Mouse (Mus musculus): Measurements from ENCODE around the gene Svep1. TPM values are rescaled to one million over a fixed set of nuclear protein-coding genes. Genes with fewer than 3 reads are reported as not detected.

Svep1 gene
- 2.4 and 2.6 TPM in 2 replicates for polyA plus RNA-seq (2015; fragmentation: Nextera tagmentation; extraction: Ambion mirVana)

GRCm38 (mm10) chr4:58206115-58206945, at the start of gene Svep1:
TSS of gene Svep1 (minus strand) at chr4:58206859.
- Histone ChIP-seq H3K4me3 (ENCODE audit: low read depth, low read length) (peak within 1 kb of the TSS; percentile 53), H3K4me1 (replicated peaks; ENCODE audit: control insufficient read depth, insufficient read depth) (no peaks in the 10 kb centered on the region), H3K36me3 (ENCODE audit: control insufficient read depth, insufficient read depth, low read length) (no peaks in the 10 kb centered on the region), H3K27me3 (ENCODE audit: control insufficient read depth, insufficient read depth, low read length) (peaks cover 9% of the 10 kb centered on the region; the same call in 1 of the 2 replicates), H3K27ac (replicated peaks) (peak within 1 kb of the TSS; percentile 78), H3K9ac (ENCODE audit: low read length) (peak within 1 kb of the TSS; percentile 68), H3K4me2 (replicated peaks; ENCODE audit: low read depth) (peak within 1 kb of the TSS; percentile 67), H3K9me3 (ENCODE audit: control insufficient read depth, low read length) (no peaks in the 10 kb centered on the region)
- WGBS: 1% methylated on average over 43 of the region's 47 CpGs
- DNase-seq (ENCODE audit: low spot score) (peak; percentile 35), ATAC-seq (ENCODE audit: low FRiP score, low TSS enrichment) (peak; percentile 38; the same call in 1 of the 2 replicates)
- TF ChIP-seq CTCF (IDR thresholded peaks at IDR 0.05; ENCODE audit: low read depth) (0 out of 2 replicates have a peak, but pooled peaks have one; percentile 13), EP300 (optimal IDR thresholded peaks at IDR 0.05) (no peak)

- ATAC-seq (ENCODE audit: low FRiP score, low TSS enrichment) (no peak), DNase-seq (ENCODE audit: low spot score) (peak; percentile 29)
- Histone ChIP-seq H3K27me3 (ENCODE audit: control insufficient read depth, insufficient read depth, low read length) (no peaks in the 10 kb centered on the region), H3K36me3 (ENCODE audit: control insufficient read depth, insufficient read depth, low read length) (no peaks in the 10 kb centered on the region), H3K4me1 (replicated peaks; ENCODE audit: control insufficient read depth, insufficient read depth) (no peaks in the 10 kb centered on the region), H3K9ac (ENCODE audit: low read length) (no peak overlapping the region), H3K4me3 (ENCODE audit: low read depth, low read length) (no peak overlapping the region), H3K9me3 (ENCODE audit: control insufficient read depth, low read length) (no peaks in the 10 kb centered on the region), H3K4me2 (replicated peaks; ENCODE audit: low read depth) (no peak overlapping the region), H3K27ac (replicated peaks) (no peak overlapping the region)
- WGBS: 26% methylated on average over 5 of the region's 5 CpGs
- TF ChIP-seq EP300 (optimal IDR thresholded peaks at IDR 0.05) (no peak), CTCF (IDR thresholded peaks at IDR 0.05; ENCODE audit: low read depth) (peak; percentile 88)
Observed at GRCm38 (mm10) chr4:58253410-58253809, 46.8 kb upstream of the Svep1 start.

- no peaks in the 10 kb centered on the region for H3K9me3 ChIP-seq (ENCODE audit: control insufficient read depth, low read length)
- peak; percentile 47 for TF ChIP-seq CTCF (IDR thresholded peaks at IDR 0.05; ENCODE audit: low read depth)
- TF ChIP-seq EP300 (optimal IDR thresholded peaks at IDR 0.05): no peak
- no peaks in the 10 kb centered on the region for H3K4me1 ChIP-seq (replicated peaks; ENCODE audit: control insufficient read depth, insufficient read depth)
- no peak overlapping the region for H3K27ac ChIP-seq (replicated peaks)
- no peak for DNase-seq (ENCODE audit: low spot score)
- H3K9ac ChIP-seq (ENCODE audit: low read length): no peak overlapping the region
- no peak overlapping the region for H3K4me2 ChIP-seq (replicated peaks; ENCODE audit: low read depth)
- H3K36me3 ChIP-seq (ENCODE audit: control insufficient read depth, insufficient read depth, low read length): no peaks in the 10 kb centered on the region
- no peak for ATAC-seq (ENCODE audit: low FRiP score, low TSS enrichment)
- 85% methylated on average over 3 of the region's 3 CpGs for WGBS
- H3K27me3 ChIP-seq (ENCODE audit: control insufficient read depth, insufficient read depth, low read length): no peaks in the 10 kb centered on the region
- no peak overlapping the region for H3K4me3 ChIP-seq (ENCODE audit: low read depth, low read length)
Observed at GRCm38 (mm10) chr4:58252381-58252780, 45.7 kb upstream of the Svep1 start.

- ATAC-seq (ENCODE audit: low FRiP score, low TSS enrichment): no peak; the same call in 1 of the 2 replicates
- no peaks in the 10 kb centered on the region for H3K36me3 ChIP-seq (ENCODE audit: control insufficient read depth, insufficient read depth, low read length)
Observed at GRCm38 (mm10) chr4:58245544-58245943, 38.9 kb upstream of the Svep1 start.

GRCm38 (mm10) chr4:58240416-58240815, 33.8 kb upstream of the Svep1 start:
- H3K27me3 ChIP-seq (ENCODE audit: control insufficient read depth, insufficient read depth, low read length): no peaks in the 10 kb centered on the region
- ATAC-seq (ENCODE audit: low FRiP score, low TSS enrichment) (no peak), DNase-seq (ENCODE audit: low spot score) (no peak)
- WGBS: 66% methylated on average over 7 of the region's 7 CpGs
- no peak overlapping the region for H3K4me2 ChIP-seq (replicated peaks; ENCODE audit: low read depth)
- no peak overlapping the region for H3K9ac ChIP-seq (ENCODE audit: low read length)
- no peaks in the 10 kb centered on the region for H3K4me1 ChIP-seq (replicated peaks; ENCODE audit: control insufficient read depth, insufficient read depth)
- no peaks in the 10 kb centered on the region for H3K36me3 ChIP-seq (ENCODE audit: control insufficient read depth, insufficient read depth, low read length)
- H3K27ac ChIP-seq (replicated peaks): no peak overlapping the region
- TF ChIP-seq EP300 (optimal IDR thresholded peaks at IDR 0.05) (no peak), CTCF (IDR thresholded peaks at IDR 0.05; ENCODE audit: low read depth) (no peak)
- H3K4me3 ChIP-seq (ENCODE audit: low read depth, low read length): no peak overlapping the region
- no peaks in the 10 kb centered on the region for H3K9me3 ChIP-seq (ENCODE audit: control insufficient read depth, low read length)

More at GRCm38 (mm10) chr4:58245544-58245943, 38.9 kb upstream of the Svep1 start:
- no peaks in the 10 kb centered on the region for H3K27me3 ChIP-seq (ENCODE audit: control insufficient read depth, insufficient read depth, low read length)
- H3K4me3 ChIP-seq (ENCODE audit: low read depth, low read length): no peak overlapping the region
- H3K4me2 ChIP-seq (replicated peaks; ENCODE audit: low read depth): no peak overlapping the region
- H3K9me3 ChIP-seq (ENCODE audit: control insufficient read depth, low read length): no peaks in the 10 kb centered on the region
- H3K27ac ChIP-seq (replicated peaks): no peak overlapping the region; the same call in 1 of the 2 replicates
- WGBS: 29% methylated on average over 1 of the region's 1 CpGs
- TF ChIP-seq EP300 (optimal IDR thresholded peaks at IDR 0.05) (no peak), CTCF (IDR thresholded peaks at IDR 0.05; ENCODE audit: low read depth) (no peak)
- H3K9ac ChIP-seq (ENCODE audit: low read length): no peak overlapping the region
- no peaks in the 10 kb centered on the region for H3K4me1 ChIP-seq (replicated peaks; ENCODE audit: control insufficient read depth, insufficient read depth)
- DNase-seq (ENCODE audit: low spot score): no peak

- Histone ChIP-seq H3K9me3 (ENCODE audit: control insufficient read depth, low read length) (no peaks in the 10 kb centered on the region), H3K4me1 (replicated peaks; ENCODE audit: control insufficient read depth, insufficient read depth) (no peaks in the 10 kb centered on the region), H3K36me3 (ENCODE audit: control insufficient read depth, insufficient read depth, low read length) (no peaks in the 10 kb centered on the region), H3K9ac (ENCODE audit: low read length) (no peak overlapping the region), H3K27ac (replicated peaks) (no peak overlapping the region), H3K27me3 (ENCODE audit: control insufficient read depth, insufficient read depth, low read length) (no peaks in the 10 kb centered on the region), H3K4me3 (ENCODE audit: low read depth, low read length) (no peak overlapping the region), H3K4me2 (replicated peaks; ENCODE audit: low read depth) (no peak overlapping the region)
- TF ChIP-seq CTCF (IDR thresholded peaks at IDR 0.05; ENCODE audit: low read depth): no peak
- TF ChIP-seq EP300 (optimal IDR thresholded peaks at IDR 0.05): no peak
- 31% methylated on average over 6 of the region's 6 CpGs for WGBS
- ATAC-seq (ENCODE audit: low FRiP score, low TSS enrichment) (no peak), DNase-seq (ENCODE audit: low spot score) (no peak)
Observed at GRCm38 (mm10) chr4:58235828-58236227, 29.2 kb upstream of the Svep1 start.
